Mouse (Mus musculus) induced T-regulatory cell, adult 2 months (primary cell): Measurements from ENCODE around the gene Exoc3l.

ENCODE experiments used
- DNase-seq: peaks from one replicate; pipeline ENCODE4 v3.0.0-alpha.2; 2012; ENCODE audit warnings: low read depth

Exoc3l gene

GRCm38 (mm10) chr8:105313622-105314402, 17.9 kb upstream of the Exoc3l start:
- no peak for DNase-seq

GRCm38 (mm10) chr8:105312891-105313481, 17.1 kb upstream of the Exoc3l start:
- no peak for DNase-seq

DNA sequence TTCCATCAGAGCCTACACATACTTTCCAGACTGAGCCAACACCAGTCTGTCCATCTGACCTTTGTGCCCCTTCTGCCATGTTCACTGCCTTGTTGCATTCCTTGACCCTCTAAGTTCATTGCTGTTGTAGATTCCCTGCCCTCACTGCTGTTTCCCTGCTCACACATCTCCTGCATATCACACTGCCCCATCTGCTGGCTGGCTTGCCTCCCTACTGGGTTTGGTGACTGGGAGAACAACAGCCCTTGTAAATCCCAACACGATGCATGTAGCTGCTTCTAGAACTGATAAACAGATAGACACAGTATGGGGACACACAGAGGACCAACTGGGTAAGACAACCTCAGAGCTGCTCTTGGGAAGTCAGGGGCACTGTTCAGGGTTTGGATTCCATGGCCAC, 15.8 kb upstream of the Exoc3l start:
- DNase-seq = no peak

- no peak for DNase-seq
Measured at GRCm38 (mm10) chr8:105310118-105310517, 14.2 kb upstream of the Exoc3l start.

DNA sequence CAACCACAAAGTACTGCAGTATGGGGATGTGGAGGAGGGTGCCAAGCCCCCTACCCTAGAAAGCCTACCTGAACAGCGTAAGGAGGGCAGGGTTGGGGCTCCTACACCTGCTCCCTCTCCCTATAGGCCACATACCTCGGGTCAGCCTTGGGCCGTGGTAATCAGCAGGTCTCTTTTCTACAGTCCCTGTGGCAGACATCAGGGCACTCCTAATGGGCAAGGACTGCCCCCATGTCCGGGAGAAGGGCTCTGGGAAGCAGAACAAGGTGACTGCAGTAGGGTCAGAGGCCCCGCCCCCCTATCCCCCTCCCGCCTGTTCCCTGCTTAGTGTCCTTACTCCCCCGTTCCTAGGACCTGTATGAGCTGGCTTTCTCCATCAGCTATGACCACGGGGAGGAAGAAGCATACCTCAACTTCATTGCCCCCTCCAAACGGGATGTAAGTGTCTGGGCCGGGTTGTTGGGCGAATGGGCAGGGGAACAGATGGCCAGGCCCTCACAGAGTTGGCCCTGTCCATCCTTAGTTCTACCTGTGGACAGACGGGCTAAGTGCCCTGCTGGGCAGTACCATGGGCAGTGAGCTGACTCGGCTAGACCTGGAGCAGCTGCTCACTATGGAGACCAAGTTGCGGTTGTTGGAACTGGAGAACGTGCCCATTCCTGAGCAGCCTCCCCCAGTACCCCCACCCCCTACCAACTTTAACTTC, 13.4 kb upstream of the Exoc3l start:
- no peak for DNase-seq

- DNase-seq = no peak
Measured at GRCm38 (mm10) chr8:105308428-105308827, 12.5 kb upstream of the Exoc3l start.

DNA sequence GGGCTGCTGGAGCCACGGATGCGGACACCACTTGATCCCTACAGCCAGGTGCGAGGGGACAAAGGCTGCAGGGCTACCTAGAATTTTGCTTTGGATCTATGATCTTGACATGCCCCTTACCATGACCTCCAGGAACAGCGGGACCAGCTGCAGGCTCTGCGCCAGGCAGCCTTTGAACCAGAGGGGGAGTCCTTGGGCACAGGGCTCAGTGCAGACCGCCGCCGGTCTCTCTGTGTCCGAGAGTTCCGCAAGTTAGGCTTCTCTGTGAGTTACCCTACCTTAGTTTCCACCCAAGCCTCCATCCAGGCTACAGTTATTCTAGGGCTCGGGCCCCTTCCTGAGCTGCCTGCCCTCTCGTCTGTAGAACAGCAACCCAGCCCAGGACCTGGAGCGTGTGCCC, 11.8 kb upstream of the Exoc3l start:
- DNase-seq = no peak

DNA sequence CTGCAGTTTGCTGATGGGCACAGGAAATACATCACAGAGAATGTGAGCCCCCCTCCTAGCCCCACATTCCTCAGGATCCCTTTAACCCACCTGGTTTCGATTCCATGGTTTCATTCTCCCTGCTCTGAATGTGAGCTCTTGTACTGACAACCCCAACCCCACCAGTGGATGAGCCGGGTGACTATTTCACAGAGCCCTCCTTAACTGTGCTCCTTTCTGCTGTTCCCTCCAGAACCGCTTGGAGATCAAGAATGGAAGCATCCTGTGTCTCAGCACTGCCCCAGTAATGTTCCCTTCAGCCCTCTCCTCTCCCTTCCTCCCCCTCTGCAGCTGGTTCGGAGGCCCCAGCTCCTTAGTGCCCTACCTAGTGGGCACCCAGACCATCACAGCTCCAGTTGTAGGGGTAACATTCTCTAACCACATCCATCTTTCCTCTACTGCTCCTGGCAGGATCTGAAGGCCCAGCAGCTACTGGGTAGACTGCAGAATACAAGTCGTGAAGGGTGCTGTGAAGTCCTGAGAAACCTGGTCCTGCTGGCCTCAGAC, 10.3 kb upstream of the Exoc3l start:
- no peak for DNase-seq

DNA sequence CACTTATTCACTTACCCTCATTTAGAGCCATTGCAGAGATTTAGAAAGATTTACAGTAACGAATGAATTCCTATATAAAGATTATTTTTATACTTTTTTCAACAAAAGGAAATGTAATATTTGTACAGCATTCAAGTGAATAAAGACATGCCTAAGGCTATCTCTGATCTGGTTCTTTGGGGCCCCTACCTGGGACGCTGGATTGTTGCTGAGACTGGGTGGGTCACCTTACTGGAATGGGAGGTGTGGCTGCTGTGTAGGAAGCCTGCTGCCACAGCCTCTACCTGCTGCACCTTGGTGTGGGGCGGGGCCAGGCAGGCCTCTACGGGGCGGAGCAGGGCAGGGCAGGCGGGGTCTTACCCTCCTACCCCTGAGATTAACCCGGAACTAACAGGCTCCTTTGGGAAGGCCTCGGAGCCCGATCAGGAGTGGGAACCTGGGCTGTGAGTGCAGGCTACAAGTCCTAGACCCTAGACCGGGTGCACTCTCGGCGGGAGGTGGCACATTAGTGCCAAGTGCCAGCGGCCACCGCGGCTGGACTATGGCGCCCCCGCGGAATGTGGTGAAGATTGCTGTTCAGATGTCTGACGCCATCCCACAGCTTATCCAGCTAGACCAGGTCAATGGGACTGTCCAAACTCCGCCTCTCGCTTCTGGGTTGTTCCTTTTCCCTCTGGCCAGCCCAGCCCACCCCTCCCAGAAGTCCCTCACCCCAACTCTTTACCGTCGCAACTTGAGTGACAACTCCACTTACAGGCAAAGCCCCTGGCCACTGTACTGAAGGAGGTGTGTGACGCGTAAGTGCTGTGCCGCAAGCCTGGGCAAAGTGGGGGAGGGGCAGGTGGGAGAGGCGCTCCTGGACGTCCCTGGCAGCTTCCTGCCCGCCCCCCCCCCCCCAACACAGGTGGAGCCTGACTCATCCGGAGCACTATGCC, 9.6 kb upstream of the Exoc3l start, which contains the start of gene Elmo3:
Elmo3 (plus strand) TSS at position 391 of the 935 bp plus-strand sequence.
- peak; percentile 68 for DNase-seq

DNA sequence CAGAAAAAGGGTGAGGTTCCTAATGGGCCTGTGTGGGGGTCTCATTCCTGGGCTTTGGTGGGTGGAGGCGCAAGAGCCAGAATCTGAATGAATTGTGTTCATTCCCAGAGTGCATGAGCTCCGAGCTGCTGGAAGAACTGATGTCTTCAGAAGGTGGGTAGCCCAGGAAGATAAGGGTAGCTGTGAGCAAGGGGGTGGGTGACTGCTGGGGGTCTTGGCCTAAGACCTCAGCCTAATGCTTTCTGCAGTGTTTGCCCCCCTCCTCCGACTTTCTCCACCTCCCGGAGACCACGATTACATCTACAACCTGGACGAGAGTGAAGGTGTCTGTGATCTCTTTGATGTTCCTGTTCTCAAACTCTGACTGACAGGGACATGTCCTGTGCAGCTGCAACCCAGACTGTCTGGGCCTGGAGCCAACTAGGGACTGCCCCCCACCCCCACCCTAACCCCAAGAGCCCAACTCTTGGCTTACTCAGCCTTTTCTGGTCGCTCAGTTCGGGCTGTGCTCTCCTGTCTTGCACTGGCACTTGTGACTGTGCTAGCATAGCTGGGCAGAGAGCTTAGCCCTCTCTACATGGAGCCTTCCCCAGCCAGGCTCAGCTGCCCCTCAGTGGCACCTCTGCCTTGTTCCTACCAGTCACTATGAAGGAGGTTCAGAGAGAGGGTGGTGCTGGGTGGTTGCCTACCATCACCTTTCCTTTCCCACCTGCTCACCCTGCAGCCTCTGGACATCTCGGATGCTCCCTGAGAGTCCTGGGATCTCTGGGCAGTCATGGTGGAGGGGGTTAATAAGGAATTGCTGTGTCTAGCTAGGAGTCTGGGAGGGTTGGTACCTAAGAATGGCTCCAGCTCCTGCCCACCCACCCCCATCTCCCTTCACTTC, 8.7 kb upstream of the Exoc3l start:
- DNase-seq = peak; percentile 42

DNA sequence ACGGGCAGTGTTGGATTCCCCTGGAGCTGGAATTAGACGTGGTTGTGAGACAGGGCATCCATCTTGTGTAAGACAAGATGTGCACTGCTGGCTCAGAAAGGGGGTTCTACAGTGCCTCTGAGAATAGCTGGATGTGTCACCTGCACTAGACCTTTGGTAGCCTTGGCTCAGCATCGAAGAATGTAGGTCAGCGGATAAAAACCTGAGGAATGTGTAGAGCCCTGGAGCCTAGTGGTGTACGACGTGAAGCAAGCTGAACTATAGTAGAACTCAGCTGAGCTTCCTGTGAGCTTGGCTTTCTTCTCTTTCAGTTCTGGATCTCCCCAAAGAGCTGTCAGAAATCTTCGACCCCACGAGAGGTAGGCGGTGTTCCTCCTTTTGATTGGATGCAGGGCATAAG, 8.0 kb upstream of the Exoc3l start:
- DNase-seq = no peak

GRCm38 (mm10) chr8:105303396-105303795, 7.5 kb upstream of the Exoc3l start:
- peak; percentile 30 for DNase-seq

DNA sequence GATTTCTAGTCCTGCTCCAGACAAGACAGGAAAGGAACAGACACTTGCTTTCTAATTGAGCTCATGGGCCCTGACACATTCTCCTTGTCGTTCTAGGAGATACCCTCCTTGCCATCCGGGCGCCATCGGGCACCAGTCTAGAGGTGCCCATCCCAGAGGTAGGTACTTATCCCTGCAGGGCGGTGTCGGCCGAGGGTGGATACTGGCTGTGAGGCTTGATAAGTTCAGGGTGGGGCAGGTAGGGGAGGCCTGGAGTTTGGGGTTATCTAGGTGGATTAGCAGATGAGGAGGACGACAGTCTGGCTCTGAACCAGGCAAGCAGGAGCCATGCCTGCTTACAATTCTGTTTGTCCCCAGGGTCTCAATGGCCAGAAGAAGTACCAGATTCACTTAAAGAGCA, 4.1 kb upstream of the Exoc3l start:
- no peak for DNase-seq

- peak; percentile 25 for DNase-seq
Measured at GRCm38 (mm10) chr8:105298351-105299252, 2.7 kb upstream of the Exoc3l start.

GRCm38 (mm10) chr8:105297511-105298192, 1.8 kb upstream of the Exoc3l start, which contains the start of gene E2f4:
Gene E2f4, plus strand, starts transcription at chr8:105297663.
- DNase-seq = peak; percentile 94

DNA sequence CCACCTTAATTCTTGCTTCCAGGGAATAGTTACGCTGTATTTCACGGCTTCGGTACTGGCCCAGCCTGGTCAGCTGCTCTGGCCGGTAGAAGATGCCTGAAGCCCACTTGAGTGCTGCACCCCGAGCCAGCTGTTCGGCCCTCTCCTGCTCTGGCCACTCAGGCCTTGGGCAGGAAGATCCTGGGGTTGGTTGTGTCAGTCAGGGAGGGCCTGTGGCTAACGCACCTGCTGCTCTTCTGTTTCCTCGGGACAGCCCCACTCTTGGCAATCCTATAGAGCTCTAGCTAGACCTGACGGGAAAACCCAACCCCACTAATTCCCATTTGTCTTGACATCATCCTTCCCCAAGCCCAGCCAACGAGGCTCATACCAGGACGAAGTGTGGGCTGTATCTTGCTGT, 645 bp downstream of the Exoc3l start:
- no peak for DNase-seq

GRCm38 (mm10) chr8:105294776-105295175, 1.1 kb downstream of the Exoc3l start:
- no peak for DNase-seq

- no peak for DNase-seq
Measured at GRCm38 (mm10) chr8:105293405-105293804, 2.5 kb downstream of the Exoc3l start.

DNA sequence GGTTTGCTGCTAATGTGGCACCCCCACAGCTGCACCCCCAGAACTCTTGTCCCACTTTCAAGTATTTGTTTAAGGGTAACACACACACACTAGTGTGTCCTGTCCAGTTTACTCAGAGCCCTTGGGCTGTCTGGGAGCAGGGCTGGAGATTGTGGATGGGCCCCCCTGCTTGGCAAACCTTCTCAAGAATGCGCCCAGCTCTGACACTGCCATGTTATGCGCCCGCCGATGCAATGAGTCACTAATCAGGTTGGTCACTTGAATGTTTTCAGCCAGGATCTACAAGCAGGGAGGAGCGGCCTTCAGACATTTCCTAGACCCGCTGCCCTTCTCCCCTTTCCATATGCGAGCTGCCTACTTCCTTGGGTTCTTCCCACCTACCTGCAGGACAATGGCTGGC, 3.4 kb downstream of the Exoc3l start:
- no peak for DNase-seq
